Mouse (Mus musculus) mouse trophoblast stem cell (cell line): ENCODE data around the gene Sap18.
"Not testable (repeated sequence)": the region's sequence is repeated elsewhere in the genome, so short reads cannot be mapped to it uniquely, and the experiment has no call there.

Source experiments
- in situ Hi-C, 2 experiments: fragments of 300-500 bp; cut with MseI, MboI; formaldehyde crosslinking; loops; 2 replicates in 1 of 2; 3 replicates in 1 of 2; pipeline ENCODE4 v1.15.1; 2025

Sap18 gene

DNA sequence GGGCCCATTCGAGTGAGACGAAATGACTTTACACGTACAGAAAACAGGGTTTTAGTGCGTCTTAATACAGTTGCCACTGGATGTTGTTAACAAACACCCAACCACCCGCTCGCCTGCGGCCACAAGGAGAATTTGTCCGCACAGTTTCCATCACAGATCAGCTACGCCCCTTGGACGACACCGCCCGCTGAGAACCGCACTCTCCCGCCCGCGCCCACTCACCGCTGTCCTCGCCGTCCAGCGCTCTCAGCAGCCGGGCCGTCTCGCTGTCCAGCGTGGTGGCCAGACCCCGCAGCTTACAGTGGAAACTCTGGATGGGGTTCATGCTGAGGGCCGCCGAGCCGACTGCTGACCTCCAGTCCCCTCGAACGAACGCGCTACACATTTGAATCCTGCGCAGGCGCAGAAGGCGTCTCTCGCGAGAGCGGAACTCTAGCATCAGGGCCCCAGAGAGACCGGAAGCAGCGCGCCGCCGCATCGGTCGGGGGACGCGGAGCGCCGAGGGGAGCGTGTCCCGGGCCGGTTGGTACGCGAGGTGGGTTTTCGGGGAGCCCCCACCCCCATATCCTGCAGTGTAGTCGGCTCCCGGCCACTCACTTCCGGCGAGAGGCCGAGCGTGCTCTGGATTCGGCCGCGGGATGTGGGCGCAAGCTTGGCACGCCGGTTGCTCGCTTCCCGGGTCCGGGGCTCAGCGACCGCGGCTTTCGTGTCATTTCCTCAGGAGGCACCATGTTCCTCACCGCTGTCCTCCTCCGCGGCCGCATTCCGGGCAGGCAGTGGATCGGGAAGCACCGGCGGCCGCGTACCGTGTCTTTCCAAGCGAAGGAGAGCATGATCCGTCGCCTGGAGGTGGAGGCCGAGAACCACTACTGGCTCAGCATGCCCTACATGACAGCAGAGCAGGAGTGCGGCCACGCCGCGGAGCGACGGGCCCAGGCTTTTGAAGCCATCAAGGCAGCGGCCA lies 28.1 kb downstream of the Sap18 start, which contains the start of the genes Ska3 and Mrpl57:
Gene Ska3 (minus strand): TSS at position 398 of the 964 bp plus-strand sequence.
Gene Mrpl57 (plus strand): TSS at position 447 of the 964 bp plus-strand sequence.
- in situ Hi-C loops, result no loop called here

DNA sequence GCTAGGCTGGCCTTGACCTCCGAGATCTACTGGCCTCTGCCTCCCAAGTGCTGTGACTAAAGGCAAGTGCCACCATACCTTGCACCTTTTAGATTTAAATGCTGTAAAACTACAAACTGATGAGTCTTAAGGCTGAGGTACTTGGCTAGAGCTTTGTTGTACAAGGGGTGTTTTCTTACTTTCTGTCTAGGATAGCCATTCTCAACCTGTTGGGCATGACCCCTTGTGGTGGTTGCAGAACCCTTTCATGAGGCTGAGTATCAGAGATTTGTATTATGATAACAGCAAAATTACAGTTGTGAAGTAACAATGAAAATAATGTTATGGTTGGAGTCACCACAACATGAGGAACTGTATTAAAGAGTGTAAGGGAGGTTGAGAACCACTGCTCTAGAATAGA lies 29.3 kb downstream of the Sap18 start:
- in situ Hi-C loops, result no loop called here

DNA sequence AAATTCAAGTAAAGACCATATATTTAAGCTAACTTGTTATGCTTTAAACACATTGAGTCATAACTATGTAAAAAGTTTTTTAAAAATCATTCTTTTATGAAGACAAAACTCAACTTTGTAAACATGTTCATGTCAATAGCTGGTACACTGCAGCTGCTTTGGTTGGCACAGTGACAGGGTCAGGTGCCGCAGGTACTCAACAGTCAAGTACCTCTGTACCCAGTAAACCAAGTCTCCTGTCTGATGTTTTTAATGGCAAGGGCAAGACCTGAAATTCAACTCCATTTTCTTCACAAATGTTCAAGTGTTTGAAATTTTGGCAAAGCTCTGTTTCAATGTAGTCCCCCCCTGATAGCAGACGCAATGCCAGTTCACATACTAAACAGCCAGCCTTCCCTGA lies 35.5 kb downstream of the Sap18 start:
- in situ Hi-C loops, result no loop called here

DNA sequence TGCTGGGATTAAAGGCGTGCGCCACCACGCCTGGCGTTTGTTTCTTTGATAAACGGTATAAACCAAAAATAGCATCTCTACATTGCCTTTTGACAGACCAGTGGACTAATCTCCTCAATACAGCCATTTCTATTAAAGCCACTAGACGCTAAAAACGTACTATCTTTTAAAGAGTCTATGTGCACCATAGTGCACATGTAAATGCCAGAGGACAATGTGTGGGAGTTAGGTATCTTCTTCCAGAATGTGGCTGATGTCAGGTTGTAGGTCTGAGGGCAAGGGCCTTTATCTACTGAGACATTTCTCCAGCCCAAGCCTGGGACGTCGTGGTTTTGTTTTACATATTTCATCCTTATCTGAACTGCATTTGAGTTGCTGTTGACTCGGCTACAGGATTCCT lies 37.2 kb downstream of the Sap18 start:
- in situ Hi-C loops, result no loop called here

DNA sequence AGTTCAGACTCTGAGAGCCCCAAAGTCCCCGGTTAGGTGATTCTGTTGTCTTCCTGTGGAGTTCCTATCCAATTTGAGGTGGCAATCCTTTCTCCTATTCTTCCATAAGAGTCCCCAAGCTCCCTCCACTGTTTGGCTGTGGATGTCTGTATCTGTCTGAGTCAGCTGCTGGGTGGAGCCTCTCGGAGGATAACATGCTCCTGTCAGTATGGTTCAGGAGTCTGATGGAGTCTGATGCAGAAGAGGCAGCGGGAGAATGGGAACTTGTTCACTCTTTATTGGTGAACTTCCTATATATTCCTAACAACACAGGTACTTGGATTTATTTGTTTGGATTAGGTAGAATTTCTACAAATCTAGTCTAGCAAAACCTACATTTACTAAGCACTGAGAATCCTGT lies 46.6 kb downstream of the Sap18 start:
- in situ Hi-C loops, result no loop called here

DNA sequence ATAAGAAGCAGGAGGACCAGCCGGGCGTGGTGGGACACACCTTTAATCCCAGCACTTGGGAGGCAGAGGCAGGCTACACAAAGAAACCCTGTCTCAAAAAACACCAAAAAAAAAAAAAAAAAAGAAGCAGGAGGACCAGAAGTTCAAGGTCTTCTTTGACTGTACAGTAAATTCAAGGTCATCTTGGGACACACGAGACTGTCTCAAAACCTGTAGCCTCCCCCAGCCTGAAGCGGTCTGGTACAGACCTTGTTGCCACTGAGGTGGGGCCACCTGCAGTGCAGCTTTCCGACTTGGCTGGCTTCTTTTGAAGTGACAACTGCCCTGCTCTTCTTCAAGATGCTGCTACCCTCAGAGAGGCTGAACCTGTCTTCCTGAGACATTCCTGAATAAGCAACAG lies 50.1 kb downstream of the Sap18 start:
- in situ Hi-C loops, result not testable (repeated sequence)

DNA sequence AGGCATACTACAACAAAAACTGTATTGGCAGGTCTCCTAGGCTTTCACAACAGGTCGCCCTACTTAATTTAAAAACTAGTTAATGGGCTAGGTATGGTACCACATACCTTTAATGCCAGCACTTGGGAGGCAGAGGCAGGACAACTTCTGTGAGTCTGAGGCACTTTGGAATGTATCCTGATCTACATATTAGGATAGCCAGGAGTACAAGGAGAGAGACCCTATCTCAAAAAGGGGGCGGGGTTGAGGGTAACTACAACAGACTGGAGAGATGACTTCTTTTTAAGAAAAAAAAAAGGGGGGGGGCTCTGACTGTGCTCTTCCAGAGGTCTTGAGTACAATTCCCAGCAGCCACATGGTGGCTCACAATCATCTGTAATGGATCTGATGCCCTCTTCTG lies 50.7 kb downstream of the Sap18 start:
- in situ Hi-C loops, result no loop called here

DNA sequence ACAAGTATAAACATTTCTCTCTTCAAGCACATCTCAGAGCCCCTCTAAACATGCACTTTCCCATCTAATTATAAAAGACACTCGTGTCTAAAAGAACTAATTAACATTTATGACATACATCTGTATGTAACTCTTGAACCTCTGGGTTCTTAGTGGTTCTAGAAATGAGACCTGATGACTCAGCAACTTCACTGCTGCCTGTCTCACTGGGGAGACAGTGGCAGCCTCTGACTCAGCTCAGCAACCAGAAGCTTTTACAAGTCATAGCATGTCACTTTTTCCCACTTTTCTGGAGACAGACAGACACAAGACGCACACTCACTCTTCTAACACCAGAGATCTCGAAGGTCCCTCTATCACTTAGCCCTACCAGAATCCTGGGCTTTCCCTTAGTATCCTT lies 52.4 kb downstream of the Sap18 start:
- in situ Hi-C loops, result no loop called here

DNA sequence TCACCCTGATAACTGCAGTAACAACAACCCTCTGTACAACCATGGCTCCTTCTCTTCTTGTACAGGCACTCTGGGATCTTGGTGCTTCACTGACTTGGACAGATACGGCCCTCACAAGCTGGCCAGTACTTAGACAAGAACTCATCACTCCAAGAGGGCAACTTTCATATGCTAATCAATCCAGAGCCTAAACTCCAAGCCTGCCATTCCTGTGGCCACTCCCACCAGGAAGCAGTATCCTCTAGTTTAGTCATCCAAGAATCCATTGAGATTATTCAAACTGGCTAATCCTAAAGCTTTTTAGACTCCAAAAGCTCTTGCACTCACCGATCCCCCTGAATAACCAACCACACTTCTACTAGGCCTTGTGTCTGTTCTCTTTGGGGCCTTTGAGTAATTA lies 55.0 kb downstream of the Sap18 start:
- in situ Hi-C loops, result no loop called here

DNA sequence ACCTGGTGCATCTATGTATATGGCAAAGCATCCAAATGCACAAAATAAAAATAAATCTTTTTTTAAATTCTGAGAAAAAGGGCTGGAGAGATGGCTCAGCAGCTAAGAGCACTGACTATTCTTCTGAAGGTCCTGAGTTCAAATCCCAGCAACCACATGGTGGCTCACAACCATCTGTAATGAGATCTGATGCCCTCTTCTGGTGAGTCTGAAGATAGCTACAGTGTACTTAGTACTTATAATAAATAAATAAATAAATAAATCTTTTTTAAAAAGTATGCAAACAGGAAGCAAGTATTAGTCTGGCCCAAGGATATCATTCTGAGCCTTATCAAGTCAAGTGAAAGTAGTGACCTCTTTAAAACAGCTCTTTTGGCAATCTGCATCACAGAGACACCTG lies 58.1 kb downstream of the Sap18 start:
- in situ Hi-C loops, result not testable (repeated sequence)
